Mouse (Mus musculus) lung, postnatal 0 days (tissue): ENCODE measurements around the gene Pnpla5.

ENCODE experiments used
- CTCF ChIP-seq: IDR thresholded peaks from 2 replicates; pipeline ENCODE4 v1.5.1; 2016; ENCODE audit warnings: antibody characterized with exemption, mild to moderate bottlenecking
- EP300 ChIP-seq: IDR thresholded peaks from 2 replicates; pipeline ENCODE4 v1.6.1; 2016; ENCODE audit warnings: antibody characterized with exemption, mild to moderate bottlenecking, control low read depth

GRCm38 (mm10) chr15:84167600-84167999, 44.6 kb upstream of the Pnpla5 start, which contains the start of gene Pnpla3:
- peak; percentile 61 for TF ChIP-seq CTCF
- no peak for TF ChIP-seq EP300
